Mouse (Mus musculus): Measurements from ENCODE around the gene Tfap2a. TPM values are rescaled to one million over a fixed set of nuclear protein-coding genes. Genes with fewer than 3 reads are reported as not detected.

The Tfap2a gene
- polyA plus RNA-seq, 1 experiment = not detected

DNA sequence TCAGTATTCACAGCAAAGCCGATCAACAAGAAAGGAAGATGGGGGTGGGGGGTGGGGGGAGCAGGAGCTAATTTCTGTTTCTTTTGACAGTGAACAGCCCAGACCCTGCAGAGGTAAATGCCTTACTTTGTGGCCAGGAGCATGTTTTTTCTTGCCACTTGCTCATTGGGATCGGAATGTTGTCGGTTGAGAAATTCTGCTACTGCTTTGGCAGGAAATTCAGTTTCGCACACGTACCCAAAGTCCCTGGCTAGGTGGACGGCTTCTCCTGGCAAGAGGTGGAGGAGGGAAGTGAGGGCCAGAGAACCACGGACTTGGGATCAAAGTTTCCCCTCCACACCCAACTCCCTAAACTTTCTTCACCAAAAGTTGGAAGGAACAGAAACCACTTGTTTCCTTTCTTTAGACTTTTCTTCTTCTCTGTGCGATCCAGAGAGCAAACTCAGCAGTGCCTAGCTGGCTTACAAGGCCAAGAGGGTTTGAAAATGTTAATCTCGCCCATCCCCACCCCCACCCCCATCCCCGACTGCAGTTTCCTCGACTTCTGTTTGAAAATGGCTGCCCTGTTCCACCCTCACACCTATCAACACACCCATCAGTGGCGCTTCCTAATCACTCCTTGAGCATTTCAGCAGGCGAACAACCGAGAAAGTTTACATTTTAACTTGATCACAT, 19.0 kb downstream of the Tfap2a start:
- Histone ChIP-seq H3K4me3 (replicated peaks) (no peak overlapping the region), H3K27me3 (ENCODE audit: control insufficient read depth) (peaks cover 90% of the 10 kb centered on the region), H3K36me3 (ENCODE audit: control insufficient read depth) (no peaks in the 10 kb centered on the region), H3K9me3 (ENCODE audit: control insufficient read depth, low read length) (no peaks in the 10 kb centered on the region), H3K4me1 (ENCODE audit: control insufficient read depth) (peaks cover 9% of the 10 kb centered on the region)
- no peak for TF ChIP-seq TAL1 (IDR thresholded peaks at IDR 0.05; ENCODE audit: low read length)
- no peak for TF ChIP-seq GATA1 (IDR thresholded peaks at IDR 0.05; ENCODE audit: low read length)

DNA sequence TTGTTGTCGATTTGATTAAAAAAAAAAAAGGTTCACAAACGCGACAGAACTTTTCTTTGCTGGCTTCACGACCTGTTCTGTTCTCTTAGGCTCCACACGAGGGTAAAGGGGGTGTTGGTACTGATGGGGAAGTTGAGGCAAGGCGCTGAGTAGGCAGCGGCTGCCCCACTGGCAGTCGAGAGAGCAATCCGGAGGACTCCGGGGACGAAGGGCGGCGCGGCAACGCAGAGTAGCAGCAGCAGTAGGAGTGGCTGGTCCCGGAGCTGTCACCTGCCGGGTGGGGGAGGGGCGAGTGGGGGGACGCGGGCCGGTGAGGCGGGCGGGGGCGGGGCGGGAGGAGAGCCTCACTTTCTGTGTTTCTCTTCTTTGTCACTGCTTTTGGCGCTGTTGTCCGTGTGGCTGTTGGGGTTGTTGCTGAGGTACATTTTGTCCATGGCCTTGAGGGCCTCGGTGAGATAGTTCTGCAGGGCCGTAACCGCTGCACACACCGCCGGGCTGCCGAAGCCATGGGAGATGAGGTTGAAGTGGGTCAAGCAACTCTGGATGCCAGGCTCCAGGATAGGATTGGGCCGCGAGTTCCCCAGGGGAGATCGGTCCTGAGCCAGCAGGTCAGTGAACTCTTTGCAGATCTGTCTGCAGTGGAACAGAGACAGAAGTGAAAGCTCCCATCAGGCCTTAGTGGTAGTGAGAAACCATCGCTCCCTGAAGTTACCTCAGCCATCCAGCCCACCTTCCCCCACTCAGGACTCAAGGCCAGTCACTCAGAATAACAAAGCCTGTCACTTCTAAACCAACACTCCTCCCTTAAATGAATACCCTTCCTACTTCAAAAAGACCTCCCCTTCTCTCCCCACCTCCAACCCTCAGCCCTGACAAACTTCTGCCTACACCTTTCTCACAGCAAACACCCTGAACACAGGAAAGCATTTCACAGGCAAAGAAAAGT, 21.1 kb downstream of the Tfap2a start:
- Histone ChIP-seq H3K36me3 (ENCODE audit: control insufficient read depth) (no peaks in the 10 kb centered on the region), H3K27me3 (ENCODE audit: control insufficient read depth) (peaks cover 95% of the 10 kb centered on the region), H3K4me3 (replicated peaks) (no peak overlapping the region), H3K4me1 (ENCODE audit: control insufficient read depth) (no peaks in the 10 kb centered on the region), H3K9me3 (ENCODE audit: control insufficient read depth, low read length) (no peaks in the 10 kb centered on the region)
- TF ChIP-seq GATA1 (IDR thresholded peaks at IDR 0.05; ENCODE audit: low read length) (no peak), TAL1 (IDR thresholded peaks at IDR 0.05; ENCODE audit: low read length) (no peak)

DNA sequence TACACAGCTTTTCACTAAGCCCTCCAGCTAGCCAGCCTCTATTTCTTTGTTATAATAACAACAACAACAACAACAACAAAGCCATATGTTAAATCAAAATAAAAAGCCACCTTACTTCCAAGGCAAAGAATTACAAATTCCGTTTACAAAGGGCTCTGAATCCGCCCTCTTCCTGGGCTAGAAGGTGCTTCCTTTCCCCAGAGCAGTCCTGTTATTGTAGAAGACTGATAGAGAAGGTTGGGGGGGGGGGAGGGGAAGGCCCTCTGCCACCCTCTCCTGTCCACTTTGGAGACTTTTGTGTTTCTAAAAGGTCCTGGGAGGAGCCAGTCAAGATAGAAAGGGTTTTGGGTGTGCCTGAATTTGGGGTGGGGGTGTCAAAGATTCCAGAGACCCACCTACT, 23.6 kb downstream of the Tfap2a start:
- TF ChIP-seq TAL1 (IDR thresholded peaks at IDR 0.05; ENCODE audit: low read length) (no peak), GATA1 (IDR thresholded peaks at IDR 0.05; ENCODE audit: low read length) (no peak)
- no peaks in the 10 kb centered on the region for H3K9me3 ChIP-seq (ENCODE audit: control insufficient read depth, low read length)
- peaks cover 98% of the 10 kb centered on the region for H3K27me3 ChIP-seq (ENCODE audit: control insufficient read depth)
- H3K36me3 ChIP-seq (ENCODE audit: control insufficient read depth) = no peaks in the 10 kb centered on the region
- H3K4me3 ChIP-seq (replicated peaks) = no peak overlapping the region
- no peaks in the 10 kb centered on the region for H3K4me1 ChIP-seq (ENCODE audit: control insufficient read depth)

DNA sequence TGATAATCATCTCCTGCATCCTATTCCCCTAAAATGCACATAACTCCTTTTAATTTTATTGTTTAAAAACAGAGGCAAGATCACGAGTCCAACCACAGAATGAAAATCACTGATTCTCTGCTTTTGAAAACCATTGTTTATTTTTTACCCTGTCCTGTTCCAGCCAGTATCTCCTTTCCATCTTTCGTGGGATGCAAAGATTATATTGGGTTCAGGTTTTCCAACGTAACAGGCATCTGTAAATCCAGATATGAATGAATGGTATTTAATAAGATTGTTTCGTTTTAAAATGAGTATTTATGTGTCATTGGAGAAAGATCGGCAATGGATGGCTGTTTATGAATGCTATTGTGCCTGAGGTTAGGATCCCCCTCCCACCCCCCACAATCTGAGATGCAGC, 24.5 kb downstream of the Tfap2a start:
- TF ChIP-seq GATA1 (IDR thresholded peaks at IDR 0.05; ENCODE audit: low read length) = no peak
- no peak for TF ChIP-seq TAL1 (IDR thresholded peaks at IDR 0.05; ENCODE audit: low read length)
- Histone ChIP-seq H3K27me3 (ENCODE audit: control insufficient read depth) (peaks cover 98% of the 10 kb centered on the region), H3K4me3 (replicated peaks) (no peak overlapping the region), H3K4me1 (ENCODE audit: control insufficient read depth) (no peaks in the 10 kb centered on the region), H3K36me3 (ENCODE audit: control insufficient read depth) (no peaks in the 10 kb centered on the region), H3K9me3 (ENCODE audit: control insufficient read depth, low read length) (no peaks in the 10 kb centered on the region)

DNA sequence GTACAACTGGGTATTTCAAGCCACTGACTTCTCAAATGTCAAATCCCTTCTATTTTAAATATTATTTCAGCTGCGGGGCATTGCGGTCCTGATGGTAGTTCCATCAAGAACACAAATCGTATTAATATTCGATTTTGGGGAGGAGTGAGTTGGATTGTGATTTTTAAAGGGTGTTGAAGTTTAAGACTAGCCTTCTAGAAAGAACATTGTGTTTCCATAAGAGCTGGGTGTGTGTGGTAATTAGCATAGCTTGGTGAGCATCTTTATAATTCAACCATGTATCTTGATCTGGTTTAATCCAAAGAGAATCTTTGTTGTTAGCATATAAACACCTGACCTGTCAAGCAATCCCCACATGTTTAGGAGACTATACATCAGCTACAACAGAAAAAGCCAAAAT, 24.9 kb downstream of the Tfap2a start:
- no peak for TF ChIP-seq TAL1 (IDR thresholded peaks at IDR 0.05; ENCODE audit: low read length)
- no peak for TF ChIP-seq GATA1 (IDR thresholded peaks at IDR 0.05; ENCODE audit: low read length)
- H3K4me1 ChIP-seq (ENCODE audit: control insufficient read depth) = no peaks in the 10 kb centered on the region
- no peaks in the 10 kb centered on the region for H3K36me3 ChIP-seq (ENCODE audit: control insufficient read depth)
- H3K27me3 ChIP-seq (ENCODE audit: control insufficient read depth) = peaks cover 100% of the 10 kb centered on the region
- no peaks in the 10 kb centered on the region for H3K9me3 ChIP-seq (ENCODE audit: control insufficient read depth, low read length)
- no peak overlapping the region for H3K4me3 ChIP-seq (replicated peaks)

DNA sequence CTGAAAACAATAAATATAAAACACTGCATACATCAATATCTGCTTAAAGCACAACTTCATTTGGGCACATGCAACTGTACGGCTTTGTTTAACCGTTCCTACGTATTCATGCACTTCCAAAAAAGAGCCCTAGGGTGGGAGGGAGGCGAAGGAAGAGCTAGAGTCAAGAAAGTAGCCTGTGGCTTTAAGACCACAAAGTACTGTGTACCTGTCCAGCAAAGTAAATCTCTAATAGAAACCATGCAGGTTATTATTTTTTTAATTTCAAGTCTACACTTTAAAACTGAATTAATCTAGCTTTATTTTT, 25.7 kb downstream of the Tfap2a start:
- Histone ChIP-seq H3K9me3 (ENCODE audit: control insufficient read depth, low read length) (no peaks in the 10 kb centered on the region), H3K4me1 (ENCODE audit: control insufficient read depth) (no peaks in the 10 kb centered on the region), H3K4me3 (replicated peaks) (no peak overlapping the region), H3K27me3 (ENCODE audit: control insufficient read depth) (peaks cover 100% of the 10 kb centered on the region), H3K36me3 (ENCODE audit: control insufficient read depth) (no peaks in the 10 kb centered on the region)
- TF ChIP-seq GATA1 (IDR thresholded peaks at IDR 0.05; ENCODE audit: low read length) = no peak
- TF ChIP-seq TAL1 (IDR thresholded peaks at IDR 0.05; ENCODE audit: low read length) = no peak

DNA sequence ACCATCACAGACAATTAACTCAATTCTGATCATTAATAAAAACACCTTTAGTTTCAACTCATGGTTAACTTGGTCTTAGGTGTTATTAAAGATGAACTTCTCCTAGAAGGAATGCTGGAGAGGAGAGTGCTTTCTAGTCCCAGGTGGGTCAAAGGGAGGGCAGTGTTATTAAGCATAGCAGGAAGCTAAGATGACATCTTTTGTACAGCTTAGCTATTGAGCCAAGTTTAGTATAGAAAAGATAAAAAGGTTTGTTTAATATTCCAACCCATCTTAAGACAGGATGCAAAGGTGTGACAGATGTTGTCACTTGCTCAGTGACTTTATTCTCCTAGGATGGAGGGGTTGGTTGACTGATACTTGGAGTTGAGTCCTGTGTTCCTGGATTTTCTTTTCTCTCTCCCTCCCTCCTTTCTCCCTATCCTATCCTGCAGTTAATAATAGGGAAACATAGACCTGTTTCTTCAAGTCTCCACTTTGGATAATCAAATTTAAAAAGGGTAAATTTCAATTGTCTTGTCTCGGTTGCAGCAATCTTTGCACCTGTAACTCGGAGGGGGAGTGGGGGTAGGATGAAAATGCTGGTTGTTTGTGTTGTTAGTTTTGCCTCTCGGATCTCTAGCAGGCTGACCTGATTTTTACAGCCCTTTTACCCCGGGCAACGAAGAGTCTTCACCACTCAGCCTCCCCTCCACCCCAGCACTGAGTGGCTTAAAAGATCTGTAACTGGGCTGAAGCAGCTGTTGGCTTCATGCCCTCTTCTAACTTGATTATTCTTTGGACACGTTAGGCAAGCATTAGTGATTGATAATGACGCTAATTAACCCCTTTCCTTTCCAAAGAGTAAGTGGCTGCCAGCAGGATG, 26.3 kb downstream of the Tfap2a start:
- Histone ChIP-seq H3K9me3 (ENCODE audit: control insufficient read depth, low read length) (no peaks in the 10 kb centered on the region), H3K4me3 (replicated peaks) (no peak overlapping the region), H3K36me3 (ENCODE audit: control insufficient read depth) (no peaks in the 10 kb centered on the region), H3K27me3 (ENCODE audit: control insufficient read depth) (peaks cover 100% of the 10 kb centered on the region), H3K4me1 (ENCODE audit: control insufficient read depth) (no peaks in the 10 kb centered on the region)
- TF ChIP-seq GATA1 (IDR thresholded peaks at IDR 0.05; ENCODE audit: low read length) (no peak), TAL1 (IDR thresholded peaks at IDR 0.05; ENCODE audit: low read length) (no peak)

DNA sequence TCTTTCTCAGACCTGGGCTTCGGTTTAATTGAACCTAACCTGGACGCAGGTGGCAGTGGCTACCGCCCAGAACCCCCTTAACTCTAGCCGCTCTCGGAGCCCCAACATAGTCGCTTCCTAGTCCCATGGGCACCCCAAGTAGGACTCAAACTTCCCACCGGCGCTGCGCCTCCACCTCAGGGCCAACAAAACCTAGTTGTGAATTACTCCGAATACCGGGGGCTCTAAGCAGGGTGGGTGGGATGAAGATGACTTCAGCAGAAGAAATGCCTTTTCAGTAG, 28.2 kb downstream of the Tfap2a start:
- H3K27me3 ChIP-seq (ENCODE audit: control insufficient read depth) = peaks cover 100% of the 10 kb centered on the region
- TF ChIP-seq GATA1 (IDR thresholded peaks at IDR 0.05; ENCODE audit: low read length) (no peak), TAL1 (IDR thresholded peaks at IDR 0.05; ENCODE audit: low read length) (no peak)
- no peaks in the 10 kb centered on the region for H3K9me3 ChIP-seq (ENCODE audit: control insufficient read depth, low read length)
- no peak overlapping the region for H3K4me3 ChIP-seq (replicated peaks)
- H3K4me1 ChIP-seq (ENCODE audit: control insufficient read depth) = no peaks in the 10 kb centered on the region
- no peaks in the 10 kb centered on the region for H3K36me3 ChIP-seq (ENCODE audit: control insufficient read depth)
